Mouse (Mus musculus) cerebral cortex, adult 2 months (tissue): Measurements from ENCODE around the gene Zbtb9.

Experiments
- WGBS: fragments of 180-500 bp; shearing (Covaris S2); methylation state at CpG from one replicate; pipeline ENCODE4 v1.1.7; 2018; 5-methylcytosine and 5-hydroxymethylcytosine counted together

Gene Zbtb9

GRCm38 (mm10) chr17:27041787-27042055, 68.8 kb downstream of the Zbtb9 start:
- 96% methylated on average over 2 of the region's 2 CpGs for WGBS

DNA sequence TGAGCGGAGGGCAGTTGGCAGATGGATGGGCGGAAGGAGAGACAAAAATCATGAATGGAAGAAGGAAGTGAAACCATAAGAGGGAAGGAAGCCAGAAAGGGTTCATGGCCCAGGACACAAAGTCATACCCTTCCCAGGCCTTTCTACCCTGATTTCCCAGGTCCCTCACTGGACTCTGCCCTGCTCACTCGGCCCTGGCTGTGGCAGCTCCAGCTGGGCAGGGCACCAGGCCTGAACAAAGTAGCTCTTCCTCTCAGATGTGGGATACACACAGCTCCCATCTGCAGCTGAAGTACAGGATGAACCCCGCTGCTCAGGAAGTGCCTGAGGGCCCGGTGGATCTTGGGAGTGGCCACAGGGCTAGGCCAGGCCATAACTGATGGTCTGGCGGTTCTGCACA, 69.9 kb downstream of the Zbtb9 start:
- 73% methylated on average over 6 of the region's 6 CpGs for WGBS

- 97% methylated on average over 6 of the region's 6 CpGs for WGBS
Observed at GRCm38 (mm10) chr17:27045164-27045563, 72.2 kb downstream of the Zbtb9 start.

DNA sequence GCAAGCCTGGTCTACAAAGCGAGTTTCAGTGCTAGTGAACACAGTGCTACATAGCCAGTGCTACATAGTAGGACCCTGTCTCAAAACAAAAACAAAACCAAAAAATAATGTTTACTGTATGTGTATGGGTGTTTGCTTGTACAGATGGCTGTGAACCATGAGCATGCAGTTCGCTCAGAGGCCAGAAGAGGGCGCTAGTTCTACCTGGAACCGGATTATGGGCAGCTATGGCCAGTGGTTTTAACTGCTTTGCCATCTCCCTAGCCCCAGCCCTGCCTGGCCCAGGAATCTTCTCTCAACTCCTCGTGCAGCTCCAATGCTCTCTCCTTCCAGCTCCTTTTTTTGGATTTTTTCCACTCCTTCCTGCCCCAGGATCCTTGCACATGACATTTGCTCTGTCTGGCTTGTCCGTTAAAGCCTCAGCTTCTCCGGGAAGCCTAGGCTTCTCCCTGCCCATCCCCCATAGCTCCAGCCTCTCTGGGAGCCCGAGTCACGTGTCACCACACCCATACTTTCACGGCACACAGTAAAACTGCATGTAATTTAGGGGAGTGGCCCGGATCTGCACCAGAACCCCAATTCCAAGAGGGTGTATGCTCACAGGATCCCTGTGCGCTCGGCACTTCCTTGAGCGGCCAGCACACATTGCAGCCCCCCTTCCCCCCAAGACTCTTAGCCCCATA, 74.9 kb downstream of the Zbtb9 start:
- WGBS: 82% methylated on average over 14 of the region's 14 CpGs

GRCm38 (mm10) chr17:27048445-27049239, 75.7 kb downstream of the Zbtb9 start:
- 66% methylated on average over 14 of the region's 14 CpGs for WGBS

GRCm38 (mm10) chr17:27050853-27051252, 77.9 kb downstream of the Zbtb9 start:
- 89% methylated on average over 5 of the region's 5 CpGs for WGBS

- 39% methylated on average over 11 of the region's 11 CpGs for WGBS
Observed at GRCm38 (mm10) chr17:27051514-27051913, 78.5 kb downstream of the Zbtb9 start.

GRCm38 (mm10) chr17:27056170-27056569, 83.2 kb downstream of the Zbtb9 start:
- WGBS: 2% methylated on average over 13 of the region's 13 CpGs

- under 1% methylated on average over 59 of the region's 66 CpGs for WGBS
Observed at GRCm38 (mm10) chr17:27056812-27057516, 84.0 kb downstream of the Zbtb9 start, which contains the start of gene Itpr3. Gene Itpr3 (plus strand): TSS chr17:27057304.

DNA sequence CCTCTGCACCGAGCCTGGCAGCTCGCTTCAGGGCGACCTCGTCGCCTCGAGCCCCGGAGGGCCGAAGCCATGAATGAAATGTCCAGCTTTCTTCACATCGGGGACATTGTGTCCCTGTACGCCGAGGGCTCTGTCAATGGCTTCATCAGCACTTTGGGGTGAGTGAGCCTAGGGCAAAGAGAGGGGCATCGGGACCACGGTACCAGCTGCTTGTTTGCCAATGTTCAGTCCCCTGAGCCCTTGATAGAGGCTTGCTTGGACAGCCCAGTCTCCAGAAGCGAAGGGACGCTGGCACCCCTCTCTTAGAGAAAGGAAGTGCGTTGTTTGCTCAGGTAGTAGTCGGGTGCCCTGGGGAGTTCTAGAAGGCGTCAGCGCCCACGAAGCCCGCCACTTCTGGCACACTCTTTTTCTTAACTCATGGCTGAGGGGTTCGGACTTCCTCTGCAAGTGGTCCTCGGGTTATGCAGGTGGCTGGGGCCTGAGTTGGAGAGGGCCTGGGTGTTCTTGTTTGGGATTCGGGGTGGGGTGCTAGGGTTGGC, 84.6 kb downstream of the Zbtb9 start:
- WGBS: 8% methylated on average over 24 of the region's 24 CpGs
